Mouse (Mus musculus) kidney, embryonic 14.5 days (tissue): ENCODE data around the gene Pex5l. TPM values are rescaled to one million over a fixed set of nuclear protein-coding genes. Genes with fewer than 3 reads are reported as not detected.

Source experiments
- ATAC-seq: fragments of 200-750 bp; cut with Nextera tagmentation; 2 replicates; pipeline ENCODE4 v1.8.0; 2017; ENCODE audit warnings: moderate number of reproducible peaks, mild to moderate bottlenecking, moderate TSS enrichment, moderate library complexity; ENCODE audit not compliant: low FRiP score, low TSS enrichment
- H3K27ac ChIP-seq: fragments of 300-500 bp; sonication (generic); 2 replicates; pipeline ENCODE4 v1.5.1; 2014; ENCODE audit warnings: low read depth, mild to moderate bottlenecking, low read length, moderate library complexity, mixed read lengths
- H3K27me3 ChIP-seq: fragments of 300-500 bp; sonication (generic); 2 replicates; pipeline ENCODE4 v1.6.1; 2014; ENCODE audit warnings: mild to moderate bottlenecking, low read length; ENCODE audit not compliant: control insufficient read depth, insufficient read depth
- H3K36me3 ChIP-seq: fragments of 300-500 bp; sonication (generic); 2 replicates; pipeline ENCODE4 v1.6.1; 2014; ENCODE audit warnings: low read length, mixed read lengths; ENCODE audit not compliant: control insufficient read depth, insufficient read depth
- H3K4me1 ChIP-seq: fragments of 300-500 bp; sonication (generic); 2 replicates; pipeline ENCODE4 v1.6.1; 2014; ENCODE audit warnings: low read length, mixed read lengths; ENCODE audit not compliant: control insufficient read depth, insufficient read depth
- H3K4me2 ChIP-seq: fragments of 300-500 bp; sonication (generic); replicated peaks from 2 replicates; pipeline ENCODE4 v1.6.1; 2014; ENCODE audit warnings: low read depth, mild to moderate bottlenecking, low read length
- H3K4me3 ChIP-seq: fragments of 300-500 bp; sonication (generic); 2 replicates; pipeline ENCODE4 v1.5.1; 2014; ENCODE audit warnings: mild to moderate bottlenecking, low read length
- H3K9ac ChIP-seq: fragments of 300-500 bp; sonication (generic); 2 replicates; pipeline ENCODE4 v1.6.1; 2014; ENCODE audit warnings: low read depth, mild to moderate bottlenecking, low read length, moderate library complexity
- H3K9me3 ChIP-seq: fragments of 300-500 bp; sonication (generic); 2 replicates; pipeline ENCODE4 v1.6.1; 2016; ENCODE audit warnings: low read length; ENCODE audit not compliant: control insufficient read depth
- WGBS: fragments of 180-500 bp; shearing (Covaris S2); extraction: QIAGEN DNeasy Blood & Tissue Kit; methylation state at CpG from one replicate; pipeline ENCODE4 v1.1.7; 2014; 5-methylcytosine and 5-hydroxymethylcytosine counted together
- polyA plus RNA-seq: library from polyadenylated mRNA; unstranded; fragments of >200 nt; fragmentation: Nextera tagmentation; extraction: Ambion mirVana; gene quantifications from 2 replicates; pipeline ENCODE4 v1.2.1, GENCODE M21; 2014

The Pex5l gene
- polyA plus RNA-seq, 1 experiment from 2014 or later, result not detected

DNA sequence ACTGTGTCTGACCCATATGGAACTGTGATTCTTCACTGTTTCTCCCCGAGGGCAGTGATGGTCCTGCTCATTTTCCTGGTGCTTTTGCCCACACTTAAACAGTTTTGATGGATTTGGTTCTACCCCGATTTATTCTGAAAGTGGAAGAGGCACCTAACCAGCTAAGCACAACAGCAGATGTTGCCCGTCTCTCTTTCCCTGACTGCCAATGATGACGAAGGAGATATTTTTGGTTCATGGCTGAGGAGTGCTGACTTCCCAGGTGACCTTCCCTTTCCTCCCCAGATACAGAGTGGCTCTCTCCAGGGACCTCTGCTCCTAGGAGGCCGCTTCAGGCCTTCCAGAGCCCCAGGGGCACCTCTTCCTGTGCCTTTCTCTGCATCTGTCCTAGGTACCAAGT, 155.2 kb downstream of the Pex5l start:
- no peak overlapping the region for H3K4me3 ChIP-seq
- H3K27me3 ChIP-seq, result no peaks in the 10 kb centered on the region
- WGBS, result 65% methylated on average over 5 of the region's 5 CpGs
- no peaks in the 10 kb centered on the region for H3K4me1 ChIP-seq
- H3K9ac ChIP-seq, result no peak overlapping the region
- ATAC-seq, result no peak
- H3K36me3 ChIP-seq, result no peaks in the 10 kb centered on the region
- no peak overlapping the region for H3K4me2 ChIP-seq
- no peaks in the 10 kb centered on the region for H3K9me3 ChIP-seq
- no peak overlapping the region for H3K27ac ChIP-seq

DNA sequence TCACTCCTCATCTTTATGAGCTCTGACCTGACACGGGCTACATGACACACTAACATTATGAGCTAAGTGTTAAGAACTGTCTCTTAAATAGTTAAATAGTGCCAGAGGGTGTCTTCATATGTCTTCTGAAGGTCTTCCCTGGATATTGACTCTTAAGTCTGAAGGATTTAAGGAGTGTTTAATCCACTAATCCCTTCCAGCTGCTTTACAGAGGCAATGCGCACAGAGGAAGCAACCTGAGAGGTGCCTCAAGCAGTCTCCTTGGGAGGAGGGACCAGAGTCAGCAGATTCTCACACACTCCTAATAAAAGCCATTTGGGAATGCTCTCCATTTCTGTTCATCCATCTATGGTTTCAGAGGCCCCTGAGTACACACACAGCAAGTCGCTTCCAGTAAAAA, 157.9 kb downstream of the Pex5l start:
- H3K4me2 ChIP-seq, result no peak overlapping the region
- no peaks in the 10 kb centered on the region for H3K9me3 ChIP-seq
- H3K4me1 ChIP-seq, result no peaks in the 10 kb centered on the region
- H3K27me3 ChIP-seq, result no peaks in the 10 kb centered on the region
- no peak overlapping the region for H3K4me3 ChIP-seq
- H3K36me3 ChIP-seq, result no peaks in the 10 kb centered on the region
- WGBS, result 43% methylated on average over 3 of the region's 3 CpGs
- H3K27ac ChIP-seq, result no peak overlapping the region
- no peak overlapping the region for H3K9ac ChIP-seq
- no peak for ATAC-seq

- no peaks in the 10 kb centered on the region for H3K27me3 ChIP-seq
- H3K4me1 ChIP-seq, result no peaks in the 10 kb centered on the region
- H3K9me3 ChIP-seq, result no peaks in the 10 kb centered on the region
- WGBS, result 54% methylated on average over 4 of the region's 4 CpGs
- H3K36me3 ChIP-seq, result no peaks in the 10 kb centered on the region
- no peak overlapping the region for H3K4me2 ChIP-seq
- no peak overlapping the region for H3K27ac ChIP-seq
- H3K9ac ChIP-seq, result no peak overlapping the region
- H3K4me3 ChIP-seq, result no peak overlapping the region
- no peak for ATAC-seq
These were observed 163.1 kb downstream of the Pex5l start for GRCm38 (mm10) chr3:32979981-32980380.

- ATAC-seq, result no peak
- Histone ChIP-seq H3K4me3 (no peak overlapping the region), H3K4me2 (no peak overlapping the region), H3K4me1 (no peaks in the 10 kb centered on the region), H3K9me3 (no peaks in the 10 kb centered on the region), H3K9ac (no peak overlapping the region), H3K27ac (no peak overlapping the region), H3K36me3 (no peaks in the 10 kb centered on the region), H3K27me3 (no peaks in the 10 kb centered on the region)
- WGBS, result 62% methylated on average over 6 of the region's 6 CpGs
These were observed 163.8 kb downstream of the Pex5l start for GRCm38 (mm10) chr3:32979238-32979637.

DNA sequence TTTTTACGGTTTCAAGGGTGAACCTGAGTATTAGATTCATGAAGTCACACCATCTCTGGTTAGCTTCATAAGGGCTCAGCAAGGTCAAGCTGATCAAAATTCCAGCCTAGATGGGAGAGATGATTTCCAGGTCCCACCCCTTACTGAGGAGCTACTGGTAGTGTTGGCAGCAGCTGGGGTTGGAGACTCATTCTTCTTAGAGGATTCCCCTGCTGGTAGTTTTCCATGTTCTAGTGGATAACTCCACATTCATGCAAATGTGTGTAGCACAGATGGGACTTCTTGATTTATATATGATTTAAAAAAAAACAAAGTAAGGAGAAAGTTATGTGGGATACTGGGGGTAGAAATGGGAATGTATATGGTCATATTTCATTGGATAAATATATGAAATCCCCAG, 172.8 kb downstream of the Pex5l start:
- Histone ChIP-seq H3K4me3 (no peak overlapping the region), H3K4me1 (no peaks in the 10 kb centered on the region), H3K9ac (no peak overlapping the region), H3K36me3 (no peaks in the 10 kb centered on the region), H3K27ac (no peak overlapping the region), H3K9me3 (no peaks in the 10 kb centered on the region), H3K4me2 (no peak overlapping the region), H3K27me3 (no peaks in the 10 kb centered on the region)
- WGBS, result 86% methylated on average over 1 of the region's 1 CpGs
- no peak for ATAC-seq

DNA sequence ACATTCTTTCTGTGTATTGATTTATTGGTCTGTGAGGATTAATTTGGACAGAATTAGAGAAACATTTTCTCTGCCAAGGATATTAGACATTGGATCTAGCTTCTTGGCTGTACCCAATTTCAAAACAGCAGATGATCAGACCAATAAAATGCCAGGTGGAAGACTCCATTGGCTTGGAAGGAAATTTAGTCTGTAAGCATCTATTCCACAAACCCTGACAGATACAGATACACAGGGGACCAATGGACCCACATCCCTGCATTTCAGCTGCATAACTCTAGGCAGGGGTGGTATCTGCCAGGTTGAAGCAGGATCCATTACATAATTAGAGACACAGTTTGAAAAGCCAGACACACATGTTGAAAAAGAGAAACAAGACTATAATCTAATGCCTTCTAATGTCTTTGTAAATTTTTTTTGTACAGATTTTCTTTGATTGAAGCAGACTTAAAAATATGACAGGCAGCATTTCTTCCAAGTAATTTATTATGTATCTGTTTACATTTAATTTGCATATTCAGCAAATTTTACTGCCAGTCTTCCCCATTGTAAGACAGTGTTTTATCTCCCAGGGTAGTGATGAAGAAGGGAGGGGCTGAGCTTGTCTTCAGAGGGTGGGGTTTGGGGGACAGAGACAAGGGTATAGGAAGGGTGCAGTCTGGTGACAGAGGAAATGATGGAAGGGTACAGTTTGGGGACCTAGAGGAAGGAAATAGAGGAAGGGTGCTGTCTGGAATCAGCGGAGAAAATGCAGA, 174.2 kb downstream of the Pex5l start:
- H3K9ac ChIP-seq, result no peak overlapping the region
- 93% methylated on average over 1 of the region's 1 CpGs for whole genome bisulfite sequencing

GRCm38 (mm10) chr3:32965528-32965927, 177.5 kb downstream of the Pex5l start:
- no peak overlapping the region for H3K27ac ChIP-seq
- no peak for ATAC-seq
- no peak overlapping the region for H3K9ac ChIP-seq
- no peak overlapping the region for H3K4me2 ChIP-seq
- H3K4me3 ChIP-seq, result no peak overlapping the region
- WGBS, result 0% methylated on average over 2 of the region's 2 CpGs
- no peaks in the 10 kb centered on the region for H3K4me1 ChIP-seq
- H3K27me3 ChIP-seq, result no peaks in the 10 kb centered on the region
- H3K36me3 ChIP-seq, result no peaks in the 10 kb centered on the region
- no peaks in the 10 kb centered on the region for H3K9me3 ChIP-seq

More for the DNA sequence above, 174.2 kb downstream of the Pex5l start:
- Histone ChIP-seq H3K36me3 (no peaks in the 10 kb centered on the region), H3K4me2 (no peak overlapping the region), H3K27ac (no peak overlapping the region), H3K9me3 (no peaks in the 10 kb centered on the region), H3K27me3 (no peaks in the 10 kb centered on the region), H3K4me3 (no peak overlapping the region), H3K4me1 (no peaks in the 10 kb centered on the region)
- ATAC-seq, result no peak

- ATAC-seq, result no peak
- Histone ChIP-seq H3K27ac (no peak overlapping the region), H3K4me2 (no peak overlapping the region), H3K4me1 (no peaks in the 10 kb centered on the region), H3K27me3 (no peaks in the 10 kb centered on the region), H3K9ac (no peak overlapping the region), H3K4me3 (no peak overlapping the region), H3K9me3 (no peaks in the 10 kb centered on the region), H3K36me3 (no peaks in the 10 kb centered on the region)
- 71% methylated on average over 3 of the region's 3 CpGs for WGBS
These were observed 181.6 kb downstream of the Pex5l start for GRCm38 (mm10) chr3:32961494-32961893.

DNA sequence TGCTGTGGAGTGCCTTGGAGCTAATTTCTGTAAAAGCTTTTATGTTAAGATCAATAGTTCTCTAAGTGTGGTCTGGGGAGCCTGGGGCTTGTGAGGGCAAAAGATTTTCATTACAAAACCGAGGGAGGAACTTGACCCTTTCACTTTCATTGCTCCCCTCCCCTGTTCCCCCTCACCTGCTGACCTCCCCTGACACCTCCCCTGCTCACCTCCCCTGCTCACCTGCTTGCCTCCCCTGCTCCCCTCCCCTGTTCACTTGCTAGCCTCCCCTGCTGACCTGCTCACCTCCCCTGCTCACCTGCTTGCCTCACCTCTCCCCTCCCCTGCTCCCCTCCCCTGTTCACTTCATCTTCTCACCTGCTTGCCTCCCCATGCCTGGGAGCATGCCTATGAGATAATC, 191.7 kb downstream of the Pex5l start:
- Histone ChIP-seq H3K4me3 (no peak overlapping the region), H3K9ac (no peak overlapping the region), H3K27me3 (no peaks in the 10 kb centered on the region), H3K4me1 (no peaks in the 10 kb centered on the region), H3K4me2 (no peak overlapping the region), H3K36me3 (no peaks in the 10 kb centered on the region), H3K9me3 (no peaks in the 10 kb centered on the region), H3K27ac (no peak overlapping the region)
- 7% methylated on average over 1 of the region's 1 CpGs for WGBS
- ATAC-seq, result no peak
